Mouse (Mus musculus) CH12.LX (cell line): Measurements from ENCODE around the gene Kctd15. TPM values are rescaled to one million over a fixed set of nuclear protein-coding genes. Genes with fewer than 3 reads are reported as not detected.

Experiments used
- DNase-seq: peaks from one replicate; pipeline ENCODE4 v3.0.0-alpha.2; 2013; ENCODE audit errors: extremely low read depth
- H3K27ac ChIP-seq: 2 replicates; pipeline ENCODE4 v1.5.1; 2012; ENCODE audit warnings: low read depth, mild to moderate bottlenecking, control low read depth, moderate library complexity; ENCODE audit not compliant: insufficient read depth
- H3K27me3 ChIP-seq: replicated peaks from 2 replicates; pipeline ENCODE3; 2012; ENCODE audit warnings: inconsistent platforms
- H3K36me3 ChIP-seq, 2 experiments: replicated peaks in 1 of 2; 2 replicates each; pipeline versions ENCODE3 to v1.6.1; 2012; ENCODE audit warnings: inconsistent platforms in 1 of 2, low read length in 1 of 2, mild to moderate bottlenecking in 1 of 2, mixed read lengths in 1 of 2, moderate library complexity in 1 of 2; ENCODE audit not compliant: control insufficient read depth in 1 of 2, insufficient read depth in 1 of 2
- H3K4me1 ChIP-seq, 2 experiments: 2 replicates each; pipeline ENCODE4 v1.6.1; 2012; ENCODE audit warnings: inconsistent platforms in 1 of 2, moderate library complexity in 1 of 2; ENCODE audit not compliant: insufficient read depth in 2 of 2, control insufficient read depth in 1 of 2
- H3K4me2 ChIP-seq: 2 replicates; pipeline ENCODE4 v1.6.1; 2012; ENCODE audit warnings: low read depth, mild to moderate bottlenecking, control low read depth; ENCODE audit not compliant: poor library complexity, insufficient read depth, severe bottlenecking
- H3K4me3 ChIP-seq, 3 experiments: fragments of 150-350 bp in 1 of 3; sonication (generic) in 1 of 3; replicated peaks in 1 of 3; 2 replicates each; pipeline versions ENCODE3 to v1.5.1; 2011 to 2012; ENCODE audit warnings: low read depth in 2 of 3, low read length in 2 of 3, mild to moderate bottlenecking in 2 of 3, moderate library complexity in 2 of 3, control low read depth in 1 of 3, improper control_type of control experiment in 1 of 3, inconsistent platforms in 1 of 3, mixed read lengths in 1 of 3; ENCODE audit not compliant: poor library complexity in 1 of 3
- H3K79me2 ChIP-seq: replicated peaks from 2 replicates; pipeline ENCODE4 v1.6.1; 2012; ENCODE audit warnings: mild to moderate bottlenecking, moderate library complexity; ENCODE audit not compliant: control insufficient read depth, poor library complexity, insufficient read depth, severe bottlenecking; ENCODE audit errors: extremely low read depth
- H3K9ac ChIP-seq: 2 replicates; pipeline ENCODE4 v1.6.1; 2012; ENCODE audit warnings: low read depth, mild to moderate bottlenecking, control low read depth, moderate library complexity; ENCODE audit not compliant: insufficient read depth
- H3K9me3 ChIP-seq: replicated peaks from 2 replicates; pipeline ENCODE3; 2012; ENCODE audit warnings: low read length, inconsistent platforms, mixed read lengths
- BHLHE40 ChIP-seq: IDR thresholded peaks from 2 replicates; pipeline ENCODE4 v1.6.1; 2011; ENCODE audit warnings: mild to moderate bottlenecking, low read depth, low read length, improper control_type of control experiment
- CHD2 ChIP-seq: IDR thresholded peaks from 2 replicates; pipeline ENCODE4 v1.6.1; 2011; ENCODE audit warnings: low read length, improper control_type of control experiment
- ETS1 ChIP-seq: conservative IDR thresholded peaks from 2 replicates; pipeline ENCODE4 v1.6.1; 2012; ENCODE audit warnings: low read depth, mild to moderate bottlenecking, inconsistent platforms, low read length, improper control_type of control experiment, moderate library complexity
- GABPA ChIP-seq: IDR thresholded peaks from 2 replicates; pipeline ENCODE4 v1.6.1; 2012; ENCODE audit warnings: low read depth, low read length, improper control_type of control experiment, inconsistent platforms; ENCODE audit not compliant: insufficient replicate concordance
- HCFC1 ChIP-seq: IDR thresholded peaks from 2 replicates; pipeline ENCODE4 v1.6.1; 2012; ENCODE audit warnings: low read depth, mild to moderate bottlenecking, inconsistent platforms, low read length, improper control_type of control experiment
- JUN ChIP-seq: IDR thresholded peaks from 2 replicates; pipeline ENCODE4 v1.6.1; 2011; ENCODE audit warnings: low read depth, mild to moderate bottlenecking, low read length, improper control_type of control experiment, moderate library complexity; ENCODE audit not compliant: insufficient read depth
- MAFK ChIP-seq: IDR thresholded peaks from 2 replicates; pipeline ENCODE4 v1.6.1; 2011; ENCODE audit warnings: low read length, improper control_type of control experiment; ENCODE audit not compliant: insufficient replicate concordance
- MAZ ChIP-seq: IDR thresholded peaks from 2 replicates; pipeline ENCODE4 v1.6.1; 2012; ENCODE audit warnings: low read depth, mild to moderate bottlenecking, inconsistent platforms, low read length, improper control_type of control experiment, moderate library complexity
- NELFE ChIP-seq: IDR thresholded peaks from 2 replicates; pipeline ENCODE4 v1.6.1; 2011; ENCODE audit warnings: low read depth, low read length, improper control_type of control experiment
- PAX5 ChIP-seq: IDR thresholded peaks from 2 replicates; pipeline ENCODE4 v1.6.1; 2012; ENCODE audit warnings: low read length, inconsistent platforms, mixed read lengths
- POLR2A ChIP-seq: IDR thresholded peaks from 2 replicates; pipeline ENCODE4 v1.6.1; 2011; ENCODE audit warnings: low read depth, mild to moderate bottlenecking, improper control_type of control experiment, low read length
- RAD21 ChIP-seq: IDR thresholded peaks from 2 replicates; pipeline ENCODE4 v1.6.1; 2011; ENCODE audit warnings: low read depth, mild to moderate bottlenecking, low read length, improper control_type of control experiment, moderate library complexity
- SIN3A ChIP-seq: IDR thresholded peaks from 2 replicates; pipeline ENCODE4 v1.6.1; 2012; ENCODE audit warnings: low read length, improper control_type of control experiment, inconsistent platforms
- TCF12 ChIP-seq: IDR thresholded peaks from 2 replicates; pipeline ENCODE4 v1.6.1; 2014; ENCODE audit warnings: low read depth, mild to moderate bottlenecking, inconsistent platforms, low read length, improper control_type of control experiment
- USF2 ChIP-seq: conservative IDR thresholded peaks from 2 replicates; pipeline ENCODE4 v1.6.1; 2011; ENCODE audit warnings: low read depth, low read length, improper control_type of control experiment
- ZNF384 ChIP-seq: IDR thresholded peaks from 2 replicates; pipeline ENCODE4 v1.6.1; 2012; ENCODE audit warnings: low read depth, low read length, improper control_type of control experiment, inconsistent platforms
- dilution Hi-C: fragments of 300-500 bp; cut with MboI; formaldehyde crosslinking; loops from 2 replicates; pipeline ENCODE4 v1.14.3; 2020; ENCODE audit warnings: low sequenced_read_pairs; ENCODE audit not compliant: extremely low pct_unique_long_range_greater_than_20kb, extremely low pct_ligation_motif_present
- in situ Hi-C: fragments of 300-500 bp; cut with MboI; formaldehyde crosslinking; loops from 3 replicates; pipeline ENCODE4 v1.14.3; 2019; ENCODE audit warnings: low sequenced_read_pairs, low pct_ligation_motif_present, low pct_unique_long_range_greater_than_20kb, mixed read lengths
- polyA plus RNA-seq: library from polyadenylated mRNA; unstranded; fragments of >175 nt; gene quantifications from 2 replicates; pipeline ENCODE4 v1.2.1, GENCODE M21; 2012; ENCODE audit warnings: low read depth; ENCODE audit not compliant: insufficient read length
- total RNA-seq, 2 experiments: library from RNA; depleted of rRNA; stranded (reverse); fragments of 300-350 nt in 1 of 2; fragments of >200 nt in 1 of 2; gene quantifications; 2 replicates each; pipeline ENCODE4 v1.2.3; 2012 to 2014

Kctd15 gene
- total and polyA plus RNA-seq, 3 experiments = 21.6 to 39.0 (median 24.0) TPM

GRCm38 (mm10) chr7:34596531-34597235, 59.8 kb downstream of the Kctd15 start:
- Histone ChIP-seq H3K4me2 (no peak overlapping the region), H3K9me3 (no peaks in the 10 kb centered on the region), H3K4me3 (no peak overlapping the region), H3K4me1 (peaks cover 0 to 22% of the 10 kb centered on the region in 2 experiments; a peak in 2 of 4 replicates), H3K27me3 (no peaks in the 10 kb centered on the region), H3K27ac (no peak overlapping the region), H3K9ac (no peak overlapping the region), H3K79me2 (no peaks in the 10 kb centered on the region), H3K36me3 (no peaks in the 10 kb centered on the region)
- DNase-seq = no peak
- no peak for TF ChIP-seq ETS1
- no peak for TF ChIP-seq MAZ
- TF ChIP-seq GABPA = no peak
- TF ChIP-seq CHD2 = no peak
- TF ChIP-seq BHLHE40 = no peak
- TF ChIP-seq HCFC1 = no peak
- no peak for TF ChIP-seq SIN3A
- TF ChIP-seq MAFK = no peak
- no peak for TF ChIP-seq JUN
- no peak for TF ChIP-seq NELFE
- dilution Hi-C loops = no loop called here
- in situ Hi-C loops = no loop called here

- no peak for TF ChIP-seq TCF12
- no peak for TF ChIP-seq RAD21
- TF ChIP-seq USF2 = no peak
- no peak for TF ChIP-seq PAX5
- TF ChIP-seq ZNF384 = no peak
- TF ChIP-seq POLR2A = no peak
- no peak for TF ChIP-seq CHD2
Observed at GRCm38 (mm10) chr7:34595307-34595565, 61.3 kb downstream of the Kctd15 start.

More at GRCm38 (mm10) chr7:34595307-34595565, 61.3 kb downstream of the Kctd15 start:
- in situ Hi-C loops = no loop called here
- Histone ChIP-seq H3K36me3 (no peaks in the 10 kb centered on the region), H3K79me2 (no peaks in the 10 kb centered on the region), H3K27ac (no peak overlapping the region), H3K4me3 (no peak overlapping the region), H3K9me3 (no peaks in the 10 kb centered on the region), H3K4me1 (peaks cover 0 to 22% of the 10 kb centered on the region in 2 experiments; a peak in 2 of 4 replicates), H3K27me3 (no peaks in the 10 kb centered on the region), H3K4me2 (no peak overlapping the region), H3K9ac (no peak overlapping the region)
- no peak for DNase-seq
- dilution Hi-C loops = no loop called here
